Mouse (Mus musculus) intestine, embryonic 16.5 days (tissue): ENCODE results near the gene Fcrl6. TPM values are rescaled to one million over a fixed set of nuclear protein-coding genes. Genes with fewer than 3 reads are reported as not detected.

Source experiments
- ATAC-seq: fragments of 200-750 bp; cut with Nextera tagmentation; 2 replicates; pipeline ENCODE4 v1.8.0; 2017; ENCODE audit warnings: moderate TSS enrichment, moderate library complexity
- H3K27ac ChIP-seq: fragments of 300-500 bp; sonication (generic); 2 replicates; pipeline ENCODE4 v1.5.1; 2014; ENCODE audit warnings: mild to moderate bottlenecking, low read length
- H3K27me3 ChIP-seq: fragments of 300-500 bp; sonication (generic); replicated peaks from 2 replicates; pipeline ENCODE4 v1.6.1; 2014; ENCODE audit warnings: low read length, control low read depth, mixed read lengths; ENCODE audit not compliant: control insufficient read depth, insufficient read depth
- H3K36me3 ChIP-seq: fragments of 300-500 bp; sonication (generic); 2 replicates; pipeline ENCODE4 v1.6.1; 2014; ENCODE audit warnings: low read length, control low read depth; ENCODE audit not compliant: control insufficient read depth, insufficient read depth
- H3K4me1 ChIP-seq: fragments of 300-500 bp; sonication (generic); 2 replicates; pipeline ENCODE4 v1.6.1; 2014; ENCODE audit warnings: low read length, control low read depth, mixed read lengths; ENCODE audit not compliant: control insufficient read depth, insufficient read depth
- H3K4me2 ChIP-seq: fragments of 300-500 bp; sonication (generic); 2 replicates; pipeline ENCODE4 v1.6.1; 2014; ENCODE audit warnings: low read depth, low read length, control low read depth
- H3K4me3 ChIP-seq: fragments of 300-500 bp; sonication (generic); 2 replicates; pipeline ENCODE4 v1.5.1; 2014; ENCODE audit warnings: mild to moderate bottlenecking, low read length
- H3K9ac ChIP-seq: fragments of 300-500 bp; sonication (generic); 2 replicates; pipeline ENCODE4 v1.6.1; 2014; ENCODE audit warnings: low read depth, low read length
- H3K9me3 ChIP-seq: fragments of 300-500 bp; sonication (generic); 2 replicates; pipeline ENCODE4 v1.6.1; 2016; ENCODE audit warnings: low read length, control low read depth; ENCODE audit not compliant: control insufficient read depth
- WGBS: fragments of 180-500 bp; shearing (Covaris S2); extraction: QIAGEN DNeasy Blood & Tissue Kit; methylation state at CpG from one replicate; pipeline ENCODE4 v1.1.7; 2014; 5-methylcytosine and 5-hydroxymethylcytosine counted together
- polyA plus RNA-seq: library from polyadenylated mRNA; unstranded; fragments of >200 nt; fragmentation: Nextera tagmentation; extraction: Ambion mirVana; gene quantifications from 2 replicates; pipeline ENCODE4 v1.2.1, GENCODE M21; 2015

Gene Fcrl6
- polyA plus RNA-seq, 1 experiment from 2014 or later = not detected

DNA sequence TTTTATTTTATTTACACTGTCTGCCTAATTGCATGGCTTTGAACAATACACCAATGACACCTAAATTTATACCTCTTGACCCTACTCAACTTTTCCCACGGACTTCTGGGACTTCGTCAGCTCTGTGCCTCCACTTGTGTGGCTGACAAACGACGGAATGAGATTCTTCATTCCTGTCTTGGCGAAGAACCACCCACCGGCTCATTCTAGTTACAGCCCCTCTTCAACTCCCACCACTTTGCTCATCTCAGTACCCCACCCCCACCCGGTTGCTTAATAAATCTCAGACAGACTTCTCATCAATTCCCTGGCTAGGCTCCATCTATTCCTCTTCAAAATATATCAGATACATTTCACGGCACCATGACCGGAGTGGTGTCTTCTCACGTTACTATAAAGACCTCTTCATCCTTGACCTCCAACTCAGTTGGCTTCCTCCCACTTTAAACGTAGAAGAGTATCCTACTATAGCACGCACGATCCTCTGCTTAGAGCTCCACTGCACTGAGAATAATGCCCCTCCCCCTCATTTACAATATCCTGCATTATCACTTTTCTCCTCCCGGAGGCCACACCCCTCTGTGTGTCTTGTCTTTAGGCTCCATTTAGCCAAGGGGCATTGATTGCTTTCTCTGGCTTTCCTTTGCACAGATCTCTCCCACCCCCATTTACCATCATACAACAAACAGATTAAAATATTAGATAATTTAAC lies 15.2 kb upstream of the Fcrl6 start:
- ATAC-seq = no peak
- Histone ChIP-seq H3K4me2 (peak overlapping the region; percentile 37), H3K4me3 (peak overlapping the region; percentile 20; the same call in 1 of the 2 replicates), H3K9ac (no peak overlapping the region), H3K4me1 (peaks cover 5% of the 10 kb centered on the region; the same call in 1 of the 2 replicates), H3K9me3 (no peaks in the 10 kb centered on the region), H3K27ac (no peak overlapping the region), H3K36me3 (no peaks in the 10 kb centered on the region), H3K27me3 (no peaks in the 10 kb centered on the region)
- WGBS = 28% methylated on average over 14 of the region's 14 CpGs

DNA sequence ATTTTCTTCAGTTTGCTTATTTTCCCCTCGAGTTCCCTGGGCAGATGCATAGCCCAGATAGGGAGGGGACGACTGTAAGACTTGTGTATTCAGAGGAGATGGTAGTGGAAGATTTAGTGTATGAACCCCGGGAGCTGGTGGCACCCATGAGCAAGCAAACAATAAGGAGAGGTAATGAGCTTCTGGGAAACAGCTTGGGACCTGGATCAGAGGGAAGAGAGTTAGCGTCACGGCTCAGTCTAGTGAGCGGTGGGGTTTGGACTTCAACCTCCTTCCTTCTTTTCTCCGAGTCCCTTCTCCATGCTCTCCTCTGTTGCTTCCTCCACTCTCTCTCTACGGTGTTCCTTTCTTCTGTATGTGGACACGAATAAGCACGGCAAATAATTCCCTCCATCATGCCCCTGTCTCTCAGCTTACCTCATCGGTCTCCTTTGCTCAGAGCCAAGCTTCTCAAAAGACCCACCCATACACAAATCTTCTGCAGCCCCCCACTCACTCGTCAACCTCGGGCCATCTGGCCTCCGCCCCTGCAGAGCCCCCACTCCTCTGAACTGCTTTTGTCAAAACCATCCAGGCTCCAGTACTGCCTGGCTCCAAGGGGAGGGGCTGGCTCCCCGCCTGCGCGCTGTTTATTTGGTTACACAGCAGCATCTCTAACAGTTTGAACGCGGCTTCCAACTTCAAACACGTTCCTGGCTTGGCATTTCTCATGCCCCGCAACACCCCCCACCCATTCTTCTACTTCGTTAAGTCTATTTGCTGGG lies 14.4 kb upstream of the Fcrl6 start:
- H3K27ac ChIP-seq = no peak overlapping the region
- peaks cover 5% of the 10 kb centered on the region; the same call in 1 of the 2 replicates for H3K4me1 ChIP-seq
- no peak for ATAC-seq
- H3K9me3 ChIP-seq = no peaks in the 10 kb centered on the region
- WGBS = 8% methylated on average over 22 of the region's 22 CpGs
- no peaks in the 10 kb centered on the region for H3K36me3 ChIP-seq
- no peaks in the 10 kb centered on the region for H3K27me3 ChIP-seq
- H3K9ac ChIP-seq = 0 out of 2 replicates have a peak overlapping the region, but pooled peaks have one; percentile 1
- H3K4me3 ChIP-seq = peak overlapping the region; percentile 20; the same call in 1 of the 2 replicates
- H3K4me2 ChIP-seq = peak overlapping the region; percentile 37

DNA sequence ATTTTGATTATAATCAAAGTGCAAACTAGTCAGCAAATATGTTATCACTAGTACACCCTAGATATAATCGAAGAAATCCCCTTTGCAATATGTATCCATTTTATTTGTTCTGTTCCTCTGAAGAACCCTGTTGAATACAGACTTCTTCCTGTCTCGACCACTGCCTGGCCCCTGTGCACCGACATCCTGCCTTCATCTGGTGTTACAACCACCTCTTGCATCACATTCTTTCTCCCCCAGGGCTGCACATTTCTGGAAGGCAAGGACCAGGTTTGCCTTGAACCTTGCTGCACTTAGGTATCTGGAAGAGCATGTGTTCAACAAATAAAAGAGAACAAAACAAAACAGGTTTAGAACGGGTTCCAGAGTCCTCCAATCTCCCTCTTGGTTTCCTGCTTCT lies 13.1 kb upstream of the Fcrl6 start:
- Histone ChIP-seq H3K36me3 (no peaks in the 10 kb centered on the region), H3K9ac (no peak overlapping the region), H3K4me2 (no peak overlapping the region), H3K9me3 (no peaks in the 10 kb centered on the region), H3K4me1 (peaks cover 5% of the 10 kb centered on the region; the same call in 1 of the 2 replicates), H3K4me3 (no peak overlapping the region), H3K27ac (no peak overlapping the region), H3K27me3 (no peaks in the 10 kb centered on the region)
- WGBS = 55% methylated on average over 4 of the region's 4 CpGs
- ATAC-seq = no peak

DNA sequence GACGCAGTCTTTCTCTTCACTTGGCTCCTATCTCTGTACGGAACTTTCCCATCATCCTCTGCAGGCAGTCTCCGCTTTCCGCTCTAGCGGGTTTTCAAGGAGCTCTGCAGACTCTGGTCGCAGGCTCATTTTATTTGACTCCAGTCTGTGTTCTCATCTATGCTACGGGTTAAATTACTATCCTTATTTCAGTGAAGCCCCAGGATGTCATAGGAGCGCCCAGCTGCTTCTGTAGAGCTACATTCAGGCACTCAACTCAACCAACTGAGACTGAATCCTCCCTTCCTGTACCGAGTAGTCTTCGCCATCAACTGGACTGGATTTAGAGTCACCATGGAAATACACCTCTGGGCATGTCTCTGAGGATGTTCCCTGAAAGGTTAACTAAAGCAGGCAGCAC lies 12.3 kb upstream of the Fcrl6 start:
- WGBS = 87% methylated on average over 10 of the region's 10 CpGs
- Histone ChIP-seq H3K9ac (no peak overlapping the region), H3K4me3 (no peak overlapping the region), H3K27me3 (no peaks in the 10 kb centered on the region), H3K27ac (no peak overlapping the region), H3K9me3 (no peaks in the 10 kb centered on the region), H3K4me1 (peaks cover 5% of the 10 kb centered on the region; the same call in 1 of the 2 replicates), H3K36me3 (no peaks in the 10 kb centered on the region), H3K4me2 (no peak overlapping the region)
- no peak for ATAC-seq

DNA sequence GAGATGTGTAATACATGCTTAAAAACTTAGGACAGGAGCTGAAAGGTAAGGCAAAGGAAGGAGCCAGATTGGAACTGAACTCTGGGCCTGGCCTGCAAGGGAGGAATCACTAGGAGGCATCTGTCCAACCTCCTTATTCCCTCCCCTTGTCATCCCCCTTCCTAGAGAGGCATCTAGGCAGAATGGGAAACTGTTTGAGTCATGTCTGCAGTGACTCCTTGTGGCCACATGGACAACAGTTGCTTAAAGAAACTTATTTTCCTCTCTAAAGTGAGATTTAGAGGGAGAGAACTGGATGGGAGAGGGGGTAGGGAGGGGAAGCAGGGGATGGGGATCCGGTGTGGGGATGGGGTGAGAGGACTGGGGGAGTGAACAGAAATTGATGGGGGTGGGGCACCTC lies 10.4 kb upstream of the Fcrl6 start:
- no peak overlapping the region for H3K4me3 ChIP-seq
- no peak for ATAC-seq
- H3K27me3 ChIP-seq = no peaks in the 10 kb centered on the region
- H3K4me1 ChIP-seq = peaks cover 5% of the 10 kb centered on the region; the same call in 1 of the 2 replicates
- H3K27ac ChIP-seq = no peak overlapping the region
- H3K9ac ChIP-seq = no peak overlapping the region
- H3K4me2 ChIP-seq = no peak overlapping the region
- H3K9me3 ChIP-seq = no peaks in the 10 kb centered on the region
- no peaks in the 10 kb centered on the region for H3K36me3 ChIP-seq
- 28% methylated on average over 1 of the region's 1 CpGs for WGBS

DNA sequence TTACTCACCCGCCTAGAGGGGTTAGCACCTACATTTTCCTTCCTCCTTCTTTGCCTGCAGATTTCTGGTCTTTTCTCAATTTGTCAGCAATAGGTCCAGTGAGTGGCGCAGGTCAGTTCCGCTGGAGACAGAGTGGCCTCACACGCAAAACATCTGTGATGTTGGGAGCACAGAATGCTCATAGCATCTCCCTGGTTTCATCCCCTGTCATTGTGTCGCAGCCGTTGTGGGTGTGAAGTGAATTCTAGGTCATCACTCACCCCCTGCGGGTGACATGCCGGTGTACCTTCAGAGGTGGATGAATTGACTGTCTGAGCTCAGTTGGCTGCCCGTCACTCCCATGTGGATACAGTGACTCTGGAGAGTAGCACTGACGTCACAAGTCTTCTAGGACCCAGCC lies 9.0 kb upstream of the Fcrl6 start:
- H3K4me3 ChIP-seq = no peak overlapping the region
- no peaks in the 10 kb centered on the region for H3K27me3 ChIP-seq
- no peak overlapping the region for H3K4me2 ChIP-seq
- H3K9me3 ChIP-seq = no peaks in the 10 kb centered on the region
- no peak for ATAC-seq
- H3K27ac ChIP-seq = no peak overlapping the region
- 79% methylated on average over 10 of the region's 10 CpGs for WGBS
- H3K4me1 ChIP-seq = no peaks in the 10 kb centered on the region
- no peaks in the 10 kb centered on the region for H3K36me3 ChIP-seq
- no peak overlapping the region for H3K9ac ChIP-seq

DNA sequence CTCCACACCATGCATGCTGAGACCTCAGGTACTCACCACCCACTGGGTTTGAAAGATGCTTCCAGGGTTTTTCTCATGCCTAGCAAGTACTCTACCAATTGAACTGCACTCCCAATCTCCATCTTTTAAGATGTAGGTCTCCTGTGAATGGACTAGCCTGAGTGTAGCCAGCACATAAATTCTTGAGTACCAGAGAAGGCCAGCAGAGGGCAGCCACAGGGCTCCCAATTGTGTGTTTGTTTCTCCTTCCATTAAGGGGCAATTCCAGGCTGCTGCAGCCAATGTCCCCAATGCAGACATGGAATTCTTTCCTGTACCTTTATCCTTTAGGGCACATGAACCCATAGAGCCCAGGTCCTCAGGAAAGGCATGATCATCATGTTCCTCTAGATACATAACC lies 7.9 kb downstream of the Fcrl6 start:
- Histone ChIP-seq H3K27ac (no peak overlapping the region), H3K4me1 (no peaks in the 10 kb centered on the region), H3K4me3 (no peak overlapping the region), H3K4me2 (no peak overlapping the region), H3K36me3 (no peaks in the 10 kb centered on the region), H3K27me3 (no peaks in the 10 kb centered on the region), H3K9ac (no peak overlapping the region), H3K9me3 (0 out of 2 replicates have a peak, but pooled peaks cover 3% of the 10 kb centered on the region)
- no peak for ATAC-seq

DNA sequence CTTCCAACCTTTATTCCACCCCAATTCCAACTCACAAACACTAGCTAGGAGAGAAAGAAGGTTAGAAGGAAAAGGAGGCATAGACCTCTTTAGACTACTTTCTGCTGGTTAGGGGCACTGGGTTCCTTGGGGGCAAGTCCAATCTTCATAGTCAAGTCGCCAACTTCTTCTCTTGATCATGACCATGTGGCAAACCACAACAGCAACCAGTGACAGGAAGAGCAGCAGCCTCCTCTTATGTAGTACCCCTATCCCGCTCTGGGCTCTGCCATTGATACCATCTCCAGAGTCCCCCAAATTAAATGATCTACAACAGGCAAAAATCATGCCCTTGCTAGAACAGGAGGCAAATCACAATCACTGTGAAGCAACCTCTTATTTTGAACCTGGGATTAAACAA lies 8.4 kb downstream of the Fcrl6 start:
- WGBS = 88% methylated on average over 2 of the region's 2 CpGs

DNA sequence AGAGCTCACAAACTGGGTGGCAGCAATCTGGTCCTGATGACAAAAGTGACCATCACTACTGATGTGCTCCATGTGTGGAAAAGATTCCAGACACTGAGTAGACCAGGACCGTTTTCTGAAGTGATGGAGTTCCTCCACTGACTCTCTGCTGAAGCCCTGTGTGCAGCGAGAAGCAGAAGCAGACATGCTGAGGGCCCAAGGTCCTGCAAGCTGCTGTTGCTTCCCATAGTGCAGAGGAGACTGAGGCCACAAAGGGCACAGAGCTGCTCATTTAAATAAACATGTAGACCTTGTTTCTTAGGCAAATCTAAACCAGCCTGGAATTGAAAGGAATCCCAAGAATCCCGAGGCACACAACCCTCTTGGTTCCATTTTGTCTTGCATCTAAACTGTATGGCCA lies 9.0 kb downstream of the Fcrl6 start:
- no peak overlapping the region for H3K27ac ChIP-seq
- H3K4me2 ChIP-seq = no peak overlapping the region
- H3K36me3 ChIP-seq = no peaks in the 10 kb centered on the region
- ATAC-seq = no peak
- no peak overlapping the region for H3K9ac ChIP-seq
- H3K27me3 ChIP-seq = no peaks in the 10 kb centered on the region
- no peaks in the 10 kb centered on the region for H3K4me1 ChIP-seq
- H3K9me3 ChIP-seq = 0 out of 2 replicates have a peak, but pooled peaks cover 3% of the 10 kb centered on the region
- WGBS = 53% methylated on average over 3 of the region's 3 CpGs
- H3K4me3 ChIP-seq = no peak overlapping the region

More for the DNA sequence above, 8.4 kb downstream of the Fcrl6 start:
- no peaks in the 10 kb centered on the region for H3K27me3 ChIP-seq
- no peaks in the 10 kb centered on the region for H3K4me1 ChIP-seq
- H3K27ac ChIP-seq = no peak overlapping the region
- H3K9me3 ChIP-seq = 0 out of 2 replicates have a peak, but pooled peaks cover 3% of the 10 kb centered on the region
- H3K4me3 ChIP-seq = no peak overlapping the region
- no peaks in the 10 kb centered on the region for H3K36me3 ChIP-seq
- no peak overlapping the region for H3K4me2 ChIP-seq
- H3K9ac ChIP-seq = no peak overlapping the region
- no peak for ATAC-seq
